Mouse (Mus musculus): Measurements from ENCODE around the gene Tmem132a. TPM values are rescaled to one million over a fixed set of nuclear protein-coding genes. Genes with fewer than 3 reads are reported as not detected.

Gene Tmem132a
- polyA plus RNA-seq, 1 experiment from 2014 or later: 80.2 TPM

DNA sequence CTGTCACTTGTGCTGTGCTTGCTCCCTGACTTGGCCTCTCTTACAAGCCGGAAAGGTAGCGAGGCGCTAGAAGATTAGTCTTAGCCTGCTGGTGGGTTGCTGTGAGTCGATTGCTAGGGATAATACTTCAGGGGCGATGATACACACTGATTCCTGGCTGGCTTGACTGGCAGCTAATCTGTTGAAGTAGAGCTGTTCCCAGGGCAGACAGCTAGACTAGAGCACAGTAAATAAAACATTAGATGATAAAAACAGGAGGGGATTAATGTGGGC is 35.9 kb upstream of the Tmem132a start:
- Histone ChIP-seq H3K27me3 (ENCODE audit: insufficient read depth, low read length) (no peaks in the 10 kb centered on the region), H3K27ac (ENCODE audit: low read depth) (peak overlapping the region; percentile 78), H3K9ac (no peak overlapping the region), H3K9me3 (ENCODE audit: low read depth, low read length) (no peaks in the 10 kb centered on the region), H3K36me3 (ENCODE audit: insufficient read depth) (peaks cover 67% of the 10 kb centered on the region), H3K4me1 (ENCODE audit: insufficient read depth) (no peaks in the 10 kb centered on the region), H3K4me3 (ENCODE audit: low read depth, low read length) (no peak overlapping the region), H3K4me2 (peak overlapping the region; percentile 25; the same call in 1 of the 2 replicates)
- no peak for DNase-seq
- no peak; the same call in 1 of the 2 replicates for ATAC-seq (ENCODE audit: insufficient read depth)
- TF ChIP-seq CTCF (IDR thresholded peaks at IDR 0.05; ENCODE audit: low read depth): no peak
- 51% methylated on average over 5 of the region's 5 CpGs for WGBS

GRCm38 (mm10) chr19:10904927-10905727 is 35.4 kb upstream of the Tmem132a start:
- peak; percentile 89 for DNase-seq
- no peaks in the 10 kb centered on the region for H3K9me3 ChIP-seq (ENCODE audit: low read depth, low read length)
- peak; percentile 90 for ATAC-seq (ENCODE audit: insufficient read depth)
- H3K27me3 ChIP-seq (ENCODE audit: insufficient read depth, low read length): no peaks in the 10 kb centered on the region
- H3K4me1 ChIP-seq (ENCODE audit: insufficient read depth): no peaks in the 10 kb centered on the region
- peak overlapping the region; percentile 78 for H3K27ac ChIP-seq (ENCODE audit: low read depth)
- no peak overlapping the region for H3K9ac ChIP-seq
- peaks cover 72% of the 10 kb centered on the region for H3K36me3 ChIP-seq (ENCODE audit: insufficient read depth)
- no peak overlapping the region for H3K4me3 ChIP-seq (ENCODE audit: low read depth, low read length)
- whole genome bisulfite sequencing: 37% methylated on average over 7 of the region's 7 CpGs
- TF ChIP-seq CTCF (IDR thresholded peaks at IDR 0.05; ENCODE audit: low read depth): peak; percentile 26; the same call in 1 of the 2 replicates
- H3K4me2 ChIP-seq: peak overlapping the region; percentile 25; the same call in 1 of the 2 replicates

DNA sequence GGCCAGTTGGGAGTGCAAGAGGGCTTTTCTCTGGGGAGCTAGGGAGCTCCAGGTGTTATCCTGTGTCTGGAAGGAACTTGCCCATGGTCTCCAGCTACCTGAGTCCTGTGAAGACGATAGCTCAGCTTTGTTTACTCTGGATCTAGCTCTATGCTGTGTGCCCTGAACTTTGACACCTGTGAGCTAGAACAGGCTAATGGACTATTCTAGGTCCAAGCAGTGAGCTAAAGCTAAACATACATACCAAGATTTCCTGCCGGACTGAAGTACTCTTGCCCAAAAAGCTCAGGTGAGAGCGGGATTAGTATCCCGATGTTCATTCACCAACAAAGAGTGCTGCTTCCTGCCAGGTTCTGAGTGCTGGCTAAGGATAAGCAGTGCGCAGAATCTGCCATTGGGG is 34.8 kb upstream of the Tmem132a start:
- H3K4me2 ChIP-seq: no peak overlapping the region
- ATAC-seq (ENCODE audit: insufficient read depth) (no peak), DNase-seq (no peak)
- peak overlapping the region; percentile 56; the same call in 1 of the 2 replicates for H3K27ac ChIP-seq (ENCODE audit: low read depth)
- H3K36me3 ChIP-seq (ENCODE audit: insufficient read depth): peaks cover 79% of the 10 kb centered on the region
- no peaks in the 10 kb centered on the region for H3K9me3 ChIP-seq (ENCODE audit: low read depth, low read length)
- H3K4me1 ChIP-seq (ENCODE audit: insufficient read depth): no peaks in the 10 kb centered on the region
- no peaks in the 10 kb centered on the region for H3K27me3 ChIP-seq (ENCODE audit: insufficient read depth, low read length)
- no peak overlapping the region for H3K4me3 ChIP-seq (ENCODE audit: low read depth, low read length)
- 76% methylated on average over 5 of the region's 5 CpGs for WGBS
- no peak for TF ChIP-seq CTCF (IDR thresholded peaks at IDR 0.05; ENCODE audit: low read depth)
- H3K9ac ChIP-seq: no peak overlapping the region

GRCm38 (mm10) chr19:10901046-10901445 is 31.3 kb upstream of the Tmem132a start:
- WGBS: 88% methylated on average over 5 of the region's 5 CpGs
- Histone ChIP-seq H3K4me2 (no peak overlapping the region), H3K36me3 (ENCODE audit: insufficient read depth) (peaks cover 83% of the 10 kb centered on the region), H3K4me1 (ENCODE audit: insufficient read depth) (peaks cover 4% of the 10 kb centered on the region; the same call in 1 of the 2 replicates), H3K27ac (ENCODE audit: low read depth) (no peak overlapping the region), H3K4me3 (ENCODE audit: low read depth, low read length) (no peak overlapping the region), H3K27me3 (ENCODE audit: insufficient read depth, low read length) (no peaks in the 10 kb centered on the region), H3K9ac (no peak overlapping the region), H3K9me3 (ENCODE audit: low read depth, low read length) (no peaks in the 10 kb centered on the region)
- DNase-seq (no peak), ATAC-seq (ENCODE audit: insufficient read depth) (no peak)
- TF ChIP-seq CTCF (IDR thresholded peaks at IDR 0.05; ENCODE audit: low read depth): no peak

DNA sequence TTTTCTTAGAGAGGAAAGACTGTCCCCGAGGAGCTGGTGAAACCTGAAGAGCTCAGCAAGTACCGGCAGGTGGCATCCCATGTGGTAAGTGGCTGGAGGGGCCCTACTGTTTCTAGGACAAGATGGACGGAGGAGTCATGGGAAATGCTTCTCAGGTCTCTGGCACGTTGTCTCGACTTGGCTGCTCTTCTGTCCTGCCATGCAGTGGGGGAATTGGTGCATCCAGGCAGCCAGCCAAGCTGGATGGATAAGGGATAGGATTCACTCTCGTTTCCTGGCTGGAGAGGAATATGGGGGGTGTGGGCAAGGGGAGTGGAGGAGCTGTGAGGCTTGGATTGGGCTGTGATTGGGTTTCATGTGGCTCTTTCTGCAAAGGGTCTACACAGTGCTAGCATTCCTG is 30.6 kb upstream of the Tmem132a start:
- DNase-seq (no peak), ATAC-seq (ENCODE audit: insufficient read depth) (no peak)
- H3K4me1 ChIP-seq (ENCODE audit: insufficient read depth): peaks cover 4% of the 10 kb centered on the region; the same call in 1 of the 2 replicates
- no peak overlapping the region for H3K4me3 ChIP-seq (ENCODE audit: low read depth, low read length)
- H3K9ac ChIP-seq: no peak overlapping the region
- no peak for TF ChIP-seq CTCF (IDR thresholded peaks at IDR 0.05; ENCODE audit: low read depth)
- H3K4me2 ChIP-seq: no peak overlapping the region
- WGBS: 63% methylated on average over 6 of the region's 6 CpGs
- no peak overlapping the region for H3K27ac ChIP-seq (ENCODE audit: low read depth)
- H3K36me3 ChIP-seq (ENCODE audit: insufficient read depth): peaks cover 77% of the 10 kb centered on the region
- H3K9me3 ChIP-seq (ENCODE audit: low read depth, low read length): no peaks in the 10 kb centered on the region
- H3K27me3 ChIP-seq (ENCODE audit: insufficient read depth, low read length): no peaks in the 10 kb centered on the region

DNA sequence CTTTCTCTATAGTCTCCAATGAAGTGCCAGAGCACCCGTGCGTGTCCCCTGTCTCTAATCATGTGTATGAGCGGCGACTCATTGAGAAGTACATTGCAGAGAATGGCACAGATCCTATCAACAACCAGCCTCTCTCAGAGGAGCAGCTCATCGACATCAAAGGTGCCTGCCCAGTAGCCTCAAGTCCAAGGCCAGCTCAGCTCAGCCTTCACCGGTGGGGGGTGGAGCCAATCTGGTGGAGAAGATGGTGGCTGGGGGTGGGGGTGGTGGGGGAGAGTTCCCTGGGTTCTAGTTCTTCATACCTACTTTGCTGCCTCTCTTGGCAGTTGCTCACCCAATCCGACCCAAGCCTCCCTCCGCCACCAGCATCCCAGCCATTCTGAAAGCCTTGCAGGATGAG is 27.8 kb upstream of the Tmem132a start:
- H3K27ac ChIP-seq (ENCODE audit: low read depth): no peak overlapping the region
- ATAC-seq (ENCODE audit: insufficient read depth): no peak
- H3K4me1 ChIP-seq (ENCODE audit: insufficient read depth): peaks cover 4% of the 10 kb centered on the region; the same call in 1 of the 2 replicates
- no peak overlapping the region for H3K9ac ChIP-seq
- peaks cover 52% of the 10 kb centered on the region for H3K36me3 ChIP-seq (ENCODE audit: insufficient read depth)
- no peaks in the 10 kb centered on the region for H3K9me3 ChIP-seq (ENCODE audit: low read depth, low read length)
- no peaks in the 10 kb centered on the region for H3K27me3 ChIP-seq (ENCODE audit: insufficient read depth, low read length)
- no peak for DNase-seq
- WGBS: 87% methylated on average over 8 of the region's 8 CpGs
- H3K4me2 ChIP-seq: no peak overlapping the region; the same call in 1 of the 2 replicates
- no peak overlapping the region for H3K4me3 ChIP-seq (ENCODE audit: low read depth, low read length)
- no peak for TF ChIP-seq CTCF (IDR thresholded peaks at IDR 0.05; ENCODE audit: low read depth)

- Histone ChIP-seq H3K4me1 (ENCODE audit: insufficient read depth) (peaks cover 4% of the 10 kb centered on the region; the same call in 1 of the 2 replicates), H3K36me3 (ENCODE audit: insufficient read depth) (peaks cover 45% of the 10 kb centered on the region), H3K27ac (ENCODE audit: low read depth) (no peak overlapping the region), H3K4me3 (ENCODE audit: low read depth, low read length) (peak overlapping the region; percentile 84; the same call in 1 of the 2 replicates), H3K27me3 (ENCODE audit: insufficient read depth, low read length) (no peaks in the 10 kb centered on the region), H3K9ac (peak overlapping the region; percentile 85), H3K9me3 (ENCODE audit: low read depth, low read length) (no peaks in the 10 kb centered on the region), H3K4me2 (peak overlapping the region; percentile 87)
- no peak for ATAC-seq (ENCODE audit: insufficient read depth)
- DNase-seq: no peak
- 56% methylated on average over 7 of the region's 7 CpGs for WGBS
- TF ChIP-seq CTCF (IDR thresholded peaks at IDR 0.05; ENCODE audit: low read depth): no peak
These were observed 27.1 kb upstream of the Tmem132a start for GRCm38 (mm10) chr19:10896849-10897248.
